Mouse (Mus musculus) embryonic facial prominence, embryonic 10.5 days (tissue): ENCODE data around the gene Sult1c2. TPM values are rescaled to one million over a fixed set of nuclear protein-coding genes. Genes with fewer than 3 reads are reported as not detected.
A peak's percentile ranks its signal among the peaks of the same experiment; 100 is the strongest.
"Not testable (repeated sequence)": the region's sequence is repeated elsewhere in the genome, so short reads cannot be mapped to it uniquely, and the experiment has no call there.

Experiments used
- DNase-seq: peaks from one replicate; pipeline ENCODE4 v3.0.0-alpha.2; 2017; ENCODE audit warnings: low spot score
- H3K27ac ChIP-seq: fragments of 300-500 bp; sonication (generic); replicated peaks from 2 replicates; pipeline ENCODE4 v1.5.1; 2016; ENCODE audit warnings: mild to moderate bottlenecking
- H3K27me3 ChIP-seq: fragments of 300-500 bp; sonication (generic); replicated peaks from 2 replicates; pipeline ENCODE4 v1.6.1; 2016; ENCODE audit warnings: low read depth, mild to moderate bottlenecking; ENCODE audit not compliant: poor library complexity, severe bottlenecking
- H3K36me3 ChIP-seq: fragments of 300-500 bp; sonication (generic); replicated peaks from 2 replicates; pipeline ENCODE4 v1.6.1; 2016; ENCODE audit warnings: mild to moderate bottlenecking, moderate library complexity
- H3K4me1 ChIP-seq: fragments of 300-500 bp; sonication (generic); 2 replicates; pipeline ENCODE4 v1.6.1; 2016
- H3K4me3 ChIP-seq: fragments of 300-500 bp; sonication (generic); 2 replicates; pipeline ENCODE4 v1.5.1; 2016; ENCODE audit warnings: mild to moderate bottlenecking, moderate library complexity
- H3K9me3 ChIP-seq: fragments of 300-500 bp; sonication (generic); 2 replicates; pipeline ENCODE4 v1.6.1; 2016; ENCODE audit warnings: mild to moderate bottlenecking
- WGBS: fragments of 180-500 bp; shearing (Covaris S2); methylation state at CpG from one replicate; pipeline ENCODE4 v1.1.7; 2016; 5-methylcytosine and 5-hydroxymethylcytosine counted together
- polyA plus RNA-seq: library from polyadenylated mRNA; unstranded; fragments of >200 nt; fragmentation: Nextera tagmentation; extraction: Ambion mirVana; gene quantifications from 2 replicates; pipeline ENCODE4 v1.2.1, GENCODE M21; 2016

Gene Sult1c2
- polyA plus RNA-seq, result not detected in 2 replicates

DNA sequence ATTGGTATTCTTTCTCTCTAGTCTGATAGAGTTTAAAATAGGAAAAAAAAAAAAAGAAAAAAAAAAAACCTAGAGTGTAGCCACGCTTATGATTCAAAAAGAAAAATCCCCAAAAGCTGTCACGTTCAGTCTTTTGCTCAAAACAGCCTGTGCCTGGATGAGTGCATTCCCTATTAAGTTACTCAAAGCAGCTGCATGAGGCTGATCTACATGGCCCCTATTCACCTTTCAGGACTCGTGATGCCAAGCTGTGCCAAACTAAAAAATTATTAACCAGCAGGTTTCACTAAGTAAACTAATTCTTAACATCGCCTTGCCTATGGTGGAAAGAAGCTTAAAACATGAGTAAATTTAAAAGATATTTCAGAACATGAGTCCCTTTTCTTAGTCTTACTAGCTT is at the start of gene Sult1c2:
Gene Sult1c2, minus strand, starts transcription at position 134 of the 400 bp plus-strand sequence.
- no peaks in the 10 kb centered on the region for H3K27me3 ChIP-seq
- H3K27ac ChIP-seq, result no peak within 1 kb of the TSS
- DNase-seq, result no peak
- 92% methylated on average over 4 of the region's 4 CpGs for WGBS
- H3K4me1 ChIP-seq, result no peaks in the 10 kb centered on the region
- no peak within 1 kb of the TSS for H3K4me3 ChIP-seq
- 0 out of 2 replicates have a peak, but pooled peaks cover 2% of the 10 kb centered on the region for H3K9me3 ChIP-seq
- no peaks in the 10 kb centered on the region for H3K36me3 ChIP-seq

DNA sequence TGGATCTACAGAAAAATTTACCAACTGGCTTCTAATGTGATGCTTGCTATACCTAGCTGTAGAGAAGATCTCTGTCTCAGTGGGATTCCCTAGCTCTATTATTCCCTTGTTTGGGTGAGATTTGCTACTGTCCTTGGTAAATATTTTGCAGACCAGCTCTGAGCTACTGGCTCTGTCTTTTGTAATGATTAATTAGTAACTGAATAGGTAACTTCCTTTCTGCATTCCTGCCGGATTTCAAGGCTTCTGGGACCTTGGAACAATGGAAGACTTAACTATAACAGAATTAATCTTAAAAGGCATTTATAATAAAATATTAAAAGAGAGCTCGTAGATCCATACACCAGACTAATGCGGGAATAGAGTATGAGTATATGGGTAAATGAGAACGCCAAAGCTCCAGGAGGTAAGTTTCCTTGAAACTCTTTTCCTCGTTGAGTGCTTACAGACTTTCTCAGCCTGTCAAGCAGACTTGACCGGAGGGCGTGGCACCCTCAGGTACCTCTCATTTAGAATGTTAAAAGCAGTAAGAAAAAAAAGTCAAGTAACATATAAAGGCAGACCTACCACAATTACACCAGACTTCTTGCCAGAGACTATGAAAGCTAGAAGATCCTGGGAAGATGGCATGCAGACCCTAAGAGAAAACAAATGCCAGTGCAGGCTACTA is 33.0 kb upstream of the Sult1c2 start:
- H3K27me3 ChIP-seq, H3K9me3 ChIP-seq, H3K4me1 ChIP-seq, H3K36me3 ChIP-seq, H3K4me3 ChIP-seq, H3K27ac ChIP-seq, DNase-seq: not testable (repeated sequence)
- WGBS, result 90% methylated on average over 7 of the region's 7 CpGs

DNA sequence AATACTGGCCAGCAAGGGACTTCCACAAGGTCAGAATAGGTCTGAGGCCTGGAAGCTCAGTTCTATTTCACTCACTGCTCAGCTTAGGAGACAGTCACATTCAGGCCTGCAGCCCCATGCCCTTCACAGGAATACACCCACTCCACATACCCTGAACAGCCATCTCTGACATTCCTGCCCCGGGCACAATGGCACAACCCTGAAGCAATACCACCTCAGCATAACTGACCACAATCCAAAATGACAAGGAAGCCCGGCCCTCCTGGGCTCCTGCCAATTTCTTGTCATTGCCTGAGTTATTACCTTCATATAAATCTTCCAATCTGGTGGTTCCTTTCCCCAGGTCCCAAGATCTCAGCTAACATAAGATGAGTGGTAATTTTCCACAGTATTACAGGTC is 28.3 kb upstream of the Sult1c2 start:
- no peak for DNase-seq
- Histone ChIP-seq H3K27me3 (no peaks in the 10 kb centered on the region), H3K27ac (no peak overlapping the region), H3K4me1 (no peaks in the 10 kb centered on the region), H3K4me3 (no peak overlapping the region), H3K9me3 (no peaks in the 10 kb centered on the region), H3K36me3 (no peaks in the 10 kb centered on the region)
- WGBS, result 84% methylated on average over 2 of the region's 2 CpGs

DNA sequence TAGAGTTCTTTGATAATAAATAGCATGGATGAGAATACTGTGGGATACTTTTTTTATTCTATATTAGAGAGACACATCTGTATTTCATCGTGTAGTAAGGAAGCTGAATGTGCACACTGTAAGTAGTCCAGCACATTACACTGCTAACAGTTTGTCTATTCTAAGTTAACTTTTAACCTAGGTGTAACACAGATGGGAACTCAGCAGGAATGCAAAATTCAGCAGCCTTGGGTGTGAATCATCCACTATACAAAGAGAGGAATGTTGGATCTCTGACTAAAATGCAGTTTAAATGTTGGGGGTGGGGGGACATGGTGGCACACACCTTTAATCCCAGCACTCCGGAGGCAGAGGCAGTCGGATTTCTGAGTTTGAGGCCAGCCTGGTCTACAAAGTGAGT is 26.1 kb upstream of the Sult1c2 start:
- Histone ChIP-seq H3K4me3 (no peak overlapping the region), H3K27me3 (no peaks in the 10 kb centered on the region), H3K9me3 (no peaks in the 10 kb centered on the region), H3K4me1 (no peaks in the 10 kb centered on the region), H3K27ac (no peak overlapping the region), H3K36me3 (no peaks in the 10 kb centered on the region)
- DNase-seq, result no peak
- WGBS, result 83% methylated on average over 3 of the region's 3 CpGs

DNA sequence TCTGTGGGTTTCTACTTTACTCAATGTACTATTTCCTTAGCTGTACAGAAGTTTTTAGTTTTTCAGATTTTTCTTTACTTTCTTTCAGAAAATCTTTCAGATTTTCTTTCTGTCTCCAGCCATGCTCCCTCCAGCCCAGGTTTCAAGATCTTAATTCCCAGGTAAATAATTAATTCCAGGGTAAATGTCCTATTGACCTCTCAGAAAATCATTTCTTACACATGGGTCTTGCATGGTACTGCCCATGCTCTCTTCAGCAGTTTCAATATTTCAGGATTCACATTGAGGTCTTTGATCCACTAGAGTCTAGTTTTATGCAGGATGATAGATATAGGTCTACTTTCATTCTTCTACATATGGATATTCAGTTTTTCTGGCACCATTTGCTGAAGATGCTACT is 23.8 kb upstream of the Sult1c2 start:
- no peaks in the 10 kb centered on the region for H3K4me1 ChIP-seq
- no peak overlapping the region for H3K27ac ChIP-seq
- no peaks in the 10 kb centered on the region for H3K27me3 ChIP-seq
- no peak for DNase-seq
- no peaks in the 10 kb centered on the region for H3K36me3 ChIP-seq
- no peaks in the 10 kb centered on the region for H3K9me3 ChIP-seq
- no peak overlapping the region for H3K4me3 ChIP-seq

DNA sequence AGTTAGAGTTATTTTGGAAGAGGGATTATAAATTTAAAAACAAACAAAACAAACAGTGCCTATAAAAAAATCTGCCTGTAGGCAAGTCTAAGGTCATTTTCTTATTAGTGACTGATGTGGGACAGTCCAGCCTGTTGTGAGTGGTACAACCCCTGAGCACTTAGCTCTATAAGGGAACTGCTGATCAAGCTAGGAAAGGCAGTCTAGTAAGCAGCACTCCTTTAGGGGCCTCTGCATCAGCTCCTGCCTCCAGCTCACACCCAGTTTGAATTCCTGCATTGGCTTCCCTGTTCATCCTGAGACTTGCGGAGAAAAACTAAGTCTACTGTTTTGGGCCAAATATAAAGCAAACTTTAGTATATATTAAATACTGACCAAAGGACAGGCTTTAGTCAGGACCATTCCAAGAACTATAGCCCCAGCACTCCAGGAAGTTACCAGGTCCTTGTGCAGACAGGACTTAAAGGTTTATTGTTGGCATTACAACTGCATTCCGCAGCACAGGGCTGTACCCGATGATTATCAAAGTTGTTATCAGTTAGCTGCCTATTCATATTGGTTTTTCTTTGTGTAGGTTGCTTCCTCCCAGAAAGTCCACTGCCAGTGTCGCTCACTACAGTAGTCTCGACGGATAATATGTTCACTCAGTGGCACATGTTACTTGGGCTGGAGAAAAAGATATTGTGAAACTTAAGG is 19.3 kb upstream of the Sult1c2 start:
- Histone ChIP-seq H3K36me3 (no peaks in the 10 kb centered on the region), H3K4me1 (no peaks in the 10 kb centered on the region), H3K9me3 (no peaks in the 10 kb centered on the region), H3K4me3 (no peak overlapping the region), H3K27ac (no peak overlapping the region), H3K27me3 (no peaks in the 10 kb centered on the region)
- 90% methylated on average over 6 of the region's 6 CpGs for WGBS
- no peak for DNase-seq

DNA sequence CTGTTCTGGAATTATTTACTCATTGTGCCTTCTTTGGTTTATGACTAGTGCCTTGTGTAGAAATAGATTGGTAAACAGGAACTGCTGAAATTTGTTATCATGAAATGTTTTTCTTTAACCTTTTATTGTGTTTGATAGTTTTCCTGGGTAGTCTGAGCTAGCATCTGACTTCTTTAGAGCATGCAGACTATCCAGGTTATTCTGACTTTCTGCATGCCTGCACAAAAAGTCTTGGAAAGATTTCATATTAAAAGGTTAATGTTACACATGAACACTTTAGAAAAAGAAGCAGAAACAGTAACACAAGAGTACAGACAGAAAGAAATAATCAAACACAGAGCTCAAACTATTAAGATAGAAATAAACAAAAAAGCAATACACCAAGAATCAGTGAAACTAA is 14.4 kb upstream of the Sult1c2 start:
- H3K4me3 ChIP-seq, result no peak overlapping the region
- H3K9me3 ChIP-seq, result no peaks in the 10 kb centered on the region
- no peaks in the 10 kb centered on the region for H3K4me1 ChIP-seq
- no peak for DNase-seq
- H3K27me3 ChIP-seq, result no peaks in the 10 kb centered on the region
- no peak overlapping the region for H3K27ac ChIP-seq
- H3K36me3 ChIP-seq, result no peaks in the 10 kb centered on the region

DNA sequence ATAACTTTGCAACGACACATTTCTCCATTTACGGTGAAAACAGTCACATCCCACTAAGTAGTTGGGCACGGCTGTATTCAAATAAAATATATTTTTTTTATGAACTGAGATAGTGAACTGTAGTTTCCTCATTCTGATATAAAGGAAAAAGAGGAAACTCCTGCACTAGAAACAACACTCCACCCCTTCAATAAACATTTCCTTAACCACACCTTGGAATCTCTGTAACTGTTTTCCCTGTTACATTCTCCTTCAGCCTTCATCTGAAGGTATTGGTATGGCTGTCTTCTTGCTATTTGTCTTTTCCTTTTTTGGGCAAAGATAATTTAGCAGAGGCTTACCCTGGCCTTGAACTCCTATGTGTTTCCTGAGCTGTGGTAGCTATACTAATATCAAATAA is 8.9 kb upstream of the Sult1c2 start:
- no peak overlapping the region for H3K27ac ChIP-seq
- WGBS, result 92% methylated on average over 3 of the region's 3 CpGs
- H3K9me3 ChIP-seq, result no peaks in the 10 kb centered on the region
- H3K4me1 ChIP-seq, result no peaks in the 10 kb centered on the region
- H3K4me3 ChIP-seq, result no peak overlapping the region
- H3K36me3 ChIP-seq, result no peaks in the 10 kb centered on the region
- no peaks in the 10 kb centered on the region for H3K27me3 ChIP-seq
- no peak for DNase-seq

DNA sequence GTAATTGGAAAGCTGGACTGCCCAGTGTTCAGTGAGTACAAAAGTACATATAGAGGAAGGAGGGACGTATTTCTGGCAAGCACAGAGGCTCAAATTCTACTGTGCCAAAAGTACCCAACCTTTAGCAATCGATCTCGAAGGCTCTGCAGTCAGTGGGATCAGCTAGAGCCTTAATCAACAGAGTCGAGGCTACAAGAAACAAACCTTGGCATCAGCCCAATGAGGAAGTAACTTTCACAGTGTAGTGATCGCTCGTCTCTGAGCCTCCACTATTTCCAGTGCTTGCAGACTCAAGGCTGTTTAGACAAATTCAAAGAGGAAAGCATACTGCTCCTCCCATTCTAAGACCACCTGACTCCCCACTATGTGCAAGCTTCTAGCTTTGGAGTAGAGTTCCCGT is 343 bp downstream of the Sult1c2 start:
- no peaks in the 10 kb centered on the region for H3K36me3 ChIP-seq

DNA sequence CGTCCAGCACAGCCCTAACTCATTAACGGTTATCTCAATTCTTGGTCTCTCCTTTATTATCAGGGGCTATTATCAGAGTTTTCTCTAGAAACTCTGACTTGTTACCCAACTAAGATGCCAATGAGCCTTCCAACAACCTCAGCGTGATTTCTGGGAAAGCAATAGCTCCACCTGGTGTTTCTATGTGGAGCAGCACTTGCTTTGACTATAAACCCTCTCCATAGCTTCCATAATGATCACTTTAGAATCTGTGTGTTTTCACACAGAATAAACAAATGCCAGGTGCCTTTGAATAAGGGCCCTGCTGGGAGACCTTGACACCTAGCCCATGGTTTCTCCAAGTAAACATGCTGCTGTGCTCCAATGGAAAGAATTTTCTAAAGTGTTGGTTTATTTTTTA is 12.8 kb downstream of the Sult1c2 start:
- DNase-seq, result peak; percentile 8
- Histone ChIP-seq H3K4me3 (no peak overlapping the region), H3K9me3 (peaks cover 5% of the 10 kb centered on the region; the same call in 1 of the 2 replicates), H3K4me1 (no peaks in the 10 kb centered on the region), H3K27ac (no peak overlapping the region), H3K36me3 (no peaks in the 10 kb centered on the region), H3K27me3 (no peaks in the 10 kb centered on the region)
- WGBS, result 61% methylated on average over 3 of the region's 3 CpGs

More for the DNA sequence above, 343 bp downstream of the Sult1c2 start:
- DNase-seq, result no peak
- Histone ChIP-seq H3K4me1 (no peaks in the 10 kb centered on the region), H3K27ac (no peak overlapping the region), H3K27me3 (no peaks in the 10 kb centered on the region), H3K4me3 (no peak overlapping the region), H3K9me3 (0 out of 2 replicates have a peak, but pooled peaks cover 2% of the 10 kb centered on the region)
- WGBS, result 83% methylated on average over 7 of the region's 7 CpGs

DNA sequence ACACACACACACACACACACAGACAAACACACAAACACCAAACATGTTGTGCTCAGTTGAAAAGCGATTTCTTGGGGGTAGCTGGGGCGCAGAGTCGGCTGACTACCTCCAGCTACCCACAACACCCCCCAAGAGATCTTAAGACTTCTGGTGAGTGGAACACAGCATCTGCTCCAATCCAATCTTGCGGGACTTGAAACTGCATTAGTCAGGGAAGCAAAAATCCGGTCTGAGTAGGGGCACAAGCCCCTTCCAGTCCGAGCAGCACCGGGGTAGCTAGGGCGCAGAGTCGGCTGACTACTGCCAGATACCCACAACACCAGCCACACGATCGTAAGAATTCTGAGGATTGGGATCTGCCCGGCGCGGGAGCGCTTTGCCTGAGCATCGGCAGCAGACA is 42.2 kb downstream of the Sult1c2 start:
- H3K9me3 ChIP-seq, H3K36me3 ChIP-seq, H3K4me1 ChIP-seq, H3K27me3 ChIP-seq, DNase-seq, H3K27ac ChIP-seq, H3K4me3 ChIP-seq: not testable (repeated sequence)
- WGBS, result 86% methylated on average over 16 of the region's 16 CpGs

DNA sequence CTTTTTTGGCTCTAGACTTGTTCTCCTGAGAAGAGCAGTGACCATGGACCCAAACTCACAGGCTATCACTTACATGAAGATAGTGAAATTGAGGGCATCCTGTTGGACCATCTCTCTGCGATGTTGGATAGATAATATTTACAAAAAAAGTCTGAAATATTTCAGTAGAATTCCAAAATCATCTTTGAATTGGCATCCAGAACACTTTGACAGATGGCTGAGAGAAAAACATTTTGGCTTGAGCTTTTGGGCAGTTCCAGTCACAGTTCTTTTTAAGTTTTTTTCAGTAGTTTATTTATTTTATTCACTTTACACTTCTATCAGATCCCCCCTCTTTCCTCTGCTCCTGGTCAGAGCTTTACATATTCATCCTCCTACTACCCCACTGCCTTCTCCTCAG is 62.8 kb downstream of the Sult1c2 start:
- no peaks in the 10 kb centered on the region for H3K4me1 ChIP-seq
- no peaks in the 10 kb centered on the region for H3K27me3 ChIP-seq
- no peak overlapping the region for H3K4me3 ChIP-seq
- 85% methylated on average over 1 of the region's 1 CpGs for WGBS
- no peak overlapping the region for H3K27ac ChIP-seq
- no peaks in the 10 kb centered on the region for H3K9me3 ChIP-seq
- DNase-seq, result no peak
- no peaks in the 10 kb centered on the region for H3K36me3 ChIP-seq
